Mouse (Mus musculus): ENCODE measurements around the gene Rufy3.

DNA sequence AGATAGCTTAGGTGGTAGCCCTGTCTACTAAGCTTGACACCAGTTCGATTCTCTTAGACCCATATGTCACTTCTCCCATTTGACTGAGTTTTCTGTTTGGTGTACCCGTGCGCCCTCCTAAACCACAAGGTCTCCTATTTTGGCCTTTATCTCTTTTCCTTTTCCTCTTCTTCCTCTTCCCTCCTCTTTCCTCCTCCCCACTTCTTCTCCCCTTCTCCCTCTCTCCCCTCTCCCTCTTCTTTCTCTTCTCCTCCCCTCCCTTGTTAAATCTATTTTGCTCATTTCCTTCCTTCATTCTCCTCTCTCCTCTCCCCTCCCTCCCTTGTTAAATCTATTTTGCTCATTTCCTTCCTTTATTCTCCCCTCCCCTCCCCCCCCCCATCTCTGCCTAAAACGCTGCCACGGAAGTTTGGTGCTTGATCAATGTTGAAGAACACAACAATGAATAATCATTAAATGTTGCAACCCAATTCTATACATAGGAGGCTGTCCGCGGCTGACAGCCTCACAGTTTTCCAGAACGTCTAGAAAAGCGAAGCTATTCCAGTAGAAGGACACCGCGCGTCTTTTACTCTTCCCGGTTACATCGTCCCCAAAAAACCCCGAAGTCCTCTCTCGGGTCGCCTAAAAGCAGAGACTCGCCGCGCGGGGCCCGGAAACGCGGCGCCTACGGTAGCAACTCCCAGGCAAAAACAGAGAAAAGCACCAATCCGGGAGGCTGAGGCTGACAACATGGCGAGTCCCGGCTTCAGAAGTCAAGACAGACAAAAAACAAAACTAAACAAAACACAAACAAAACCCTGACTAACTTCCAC is 11.4 kb upstream of the Rufy3 start:
- TF ChIP-seq CTCF (IDR thresholded peaks at IDR 0.05; ENCODE audit: borderline replicate concordance, control insufficient read depth, extremely low read depth, insufficient read depth, low read length, poor library complexity) (no peak), POLR2A (IDR thresholded peaks at IDR 0.05; ENCODE audit: control insufficient read depth, extremely low read depth, insufficient read depth, low read length, poor library complexity) (no peak)
